Mouse (Mus musculus): ENCODE data around the gene Gm21560.
"Not testable (repeated sequence)": the region's sequence is repeated elsewhere in the genome, so short reads cannot be mapped to it uniquely, and the experiment has no call there.

Gene Gm21560

DNA sequence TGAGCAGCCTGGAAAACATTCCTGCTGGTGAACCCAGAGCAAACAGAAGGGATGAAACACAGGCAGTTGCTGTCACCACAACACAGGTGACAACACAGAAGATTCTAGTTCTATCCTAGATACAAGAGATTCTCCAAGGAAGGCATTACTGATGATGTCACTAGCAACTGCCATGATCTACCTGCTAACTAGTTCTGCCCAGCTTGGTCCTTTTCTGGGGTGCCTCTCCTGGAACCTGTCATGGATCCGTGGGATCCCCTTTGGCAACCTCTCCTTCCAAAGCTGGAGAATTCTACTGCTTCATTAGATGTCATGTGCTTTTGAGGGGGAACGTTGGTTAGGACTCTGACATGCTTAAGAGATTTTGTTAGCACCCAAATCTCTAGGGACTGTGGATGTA lies at the start of gene Gm21560:
Gene Gm21560, minus strand, starts transcription at position 101 of the 400 bp plus-strand sequence.
- DNase-seq, result not testable (repeated sequence)

DNA sequence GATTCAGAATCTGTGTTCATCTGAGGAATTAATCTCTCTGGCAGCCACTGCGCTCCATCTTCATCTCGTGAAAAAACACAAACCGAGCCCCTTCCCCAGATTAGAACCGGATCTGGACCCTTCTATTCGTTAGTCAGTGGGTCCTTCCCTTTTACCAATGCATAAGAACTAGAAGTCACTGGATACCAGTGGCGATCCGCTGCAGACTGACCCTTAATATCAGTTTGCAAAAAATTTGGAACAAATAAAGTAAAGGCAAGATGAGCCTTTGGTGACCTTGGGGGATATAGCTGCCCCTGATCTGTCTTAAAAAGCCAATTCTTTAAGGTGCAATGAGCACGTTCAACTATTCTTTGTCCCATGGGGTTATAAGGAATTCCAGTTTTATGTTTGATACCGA lies 55.6 kb downstream of the Gm21560 start:
- DNase-seq, result not testable (repeated sequence)

DNA sequence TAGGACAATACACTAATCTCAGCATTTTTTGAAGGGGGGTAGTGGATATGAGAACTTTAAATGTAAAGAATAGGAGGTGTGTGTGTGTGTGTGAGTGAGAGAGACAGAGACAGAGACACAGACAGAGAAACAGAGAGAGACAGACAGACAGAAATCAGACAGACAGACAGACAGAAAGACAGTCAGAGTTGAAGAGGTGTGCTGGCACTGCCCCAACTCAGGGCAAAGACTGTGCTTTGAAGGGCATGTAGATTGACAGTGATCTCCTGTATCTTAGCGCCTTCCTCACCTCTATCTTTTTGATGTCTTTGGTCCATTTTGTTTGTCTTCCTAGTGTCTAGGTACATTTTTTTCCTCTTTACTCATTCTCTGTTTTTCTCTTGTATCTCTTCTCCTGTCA lies 58.0 kb downstream of the Gm21560 start:
- not testable (repeated sequence) for DNase-seq
